Mouse (Mus musculus) erythroblast, embryonic 14.5 days (primary cell): ENCODE measurements around the gene Timm13.

Experiments used
- GATA1 ChIP-seq: IDR thresholded peaks from 2 replicates; pipeline ENCODE4 v1.6.1; 2012; ENCODE audit warnings: low read length, inconsistent platforms, mixed read lengths
- TAL1 ChIP-seq: IDR thresholded peaks from 3 replicates; pipeline ENCODE4 v1.6.1; 2012; ENCODE audit warnings: low read length, inconsistent platforms, mixed read lengths

- TF ChIP-seq GATA1 (no peak), TAL1 (no peak)
Measured at GRCm38 (mm10) chr10:80948570-80948969, 47.8 kb upstream of the Timm13 start.
